Mouse (Mus musculus) intestine, embryonic 14.5 days (tissue): ENCODE measurements around the gene Paxbp1. TPM values are rescaled to one million over a fixed set of nuclear protein-coding genes. Genes with fewer than 3 reads are reported as not detected.

Experiments
- ATAC-seq: fragments of 200-750 bp; cut with Nextera tagmentation; replicated peaks from 2 replicates; pipeline ENCODE4 v1.8.0; 2017; ENCODE audit warnings: low read depth, moderate number of reproducible peaks, moderate TSS enrichment, moderate library complexity; ENCODE audit not compliant: low FRiP score, low TSS enrichment
- DNase-seq: peaks from one replicate; pipeline ENCODE4 v3.0.0-alpha.2; 2018; ENCODE audit warnings: low spot score
- H3K27ac ChIP-seq: fragments of 300-500 bp; sonication (generic); 2 replicates; pipeline ENCODE4 v1.5.1; 2014; ENCODE audit warnings: low read depth, mild to moderate bottlenecking, control low read depth
- H3K27me3 ChIP-seq: fragments of 300-500 bp; sonication (generic); replicated peaks from 2 replicates; pipeline ENCODE4 v1.6.1; 2014; ENCODE audit warnings: low read length, control low read depth; ENCODE audit not compliant: control insufficient read depth, insufficient read depth
- H3K36me3 ChIP-seq: fragments of 300-500 bp; sonication (generic); 2 replicates; pipeline ENCODE4 v1.6.1; 2014; ENCODE audit warnings: low read length, control low read depth; ENCODE audit not compliant: control insufficient read depth, insufficient read depth
- H3K4me1 ChIP-seq: fragments of 300-500 bp; sonication (generic); replicated peaks from 2 replicates; pipeline ENCODE4 v1.6.1; 2014; ENCODE audit warnings: low read length, control low read depth, mixed read lengths; ENCODE audit not compliant: control insufficient read depth, insufficient read depth
- H3K4me2 ChIP-seq: fragments of 300-500 bp; sonication (generic); 2 replicates; pipeline ENCODE4 v1.6.1; 2014; ENCODE audit warnings: low read length
- H3K4me3 ChIP-seq: fragments of 300-500 bp; sonication (generic); 2 replicates; pipeline ENCODE4 v1.5.1; 2014; ENCODE audit warnings: low read depth, low read length, control low read depth, mixed read lengths
- H3K9ac ChIP-seq: fragments of 300-500 bp; sonication (generic); 2 replicates; pipeline ENCODE4 v1.6.1; 2014; ENCODE audit warnings: mild to moderate bottlenecking, low read length
- H3K9me3 ChIP-seq: fragments of 300-500 bp; sonication (generic); 2 replicates; pipeline ENCODE4 v1.6.1; 2016; ENCODE audit warnings: low read length, control low read depth; ENCODE audit not compliant: control insufficient read depth
- WGBS: fragments of 180-500 bp; shearing (Covaris S2); extraction: QIAGEN DNeasy Blood & Tissue Kit; methylation state at CpG from one replicate; pipeline ENCODE4 v1.1.7; 2014; 5-methylcytosine and 5-hydroxymethylcytosine counted together
- polyA plus RNA-seq: library from polyadenylated mRNA; unstranded; fragments of >200 nt; fragmentation: Nextera tagmentation; extraction: Ambion mirVana; gene quantifications from 2 replicates; pipeline ENCODE4 v1.2.1, GENCODE M21; 2014

Gene Paxbp1
- polyA plus RNA-seq: 60.7 and 71.1 TPM in 2 replicates

DNA sequence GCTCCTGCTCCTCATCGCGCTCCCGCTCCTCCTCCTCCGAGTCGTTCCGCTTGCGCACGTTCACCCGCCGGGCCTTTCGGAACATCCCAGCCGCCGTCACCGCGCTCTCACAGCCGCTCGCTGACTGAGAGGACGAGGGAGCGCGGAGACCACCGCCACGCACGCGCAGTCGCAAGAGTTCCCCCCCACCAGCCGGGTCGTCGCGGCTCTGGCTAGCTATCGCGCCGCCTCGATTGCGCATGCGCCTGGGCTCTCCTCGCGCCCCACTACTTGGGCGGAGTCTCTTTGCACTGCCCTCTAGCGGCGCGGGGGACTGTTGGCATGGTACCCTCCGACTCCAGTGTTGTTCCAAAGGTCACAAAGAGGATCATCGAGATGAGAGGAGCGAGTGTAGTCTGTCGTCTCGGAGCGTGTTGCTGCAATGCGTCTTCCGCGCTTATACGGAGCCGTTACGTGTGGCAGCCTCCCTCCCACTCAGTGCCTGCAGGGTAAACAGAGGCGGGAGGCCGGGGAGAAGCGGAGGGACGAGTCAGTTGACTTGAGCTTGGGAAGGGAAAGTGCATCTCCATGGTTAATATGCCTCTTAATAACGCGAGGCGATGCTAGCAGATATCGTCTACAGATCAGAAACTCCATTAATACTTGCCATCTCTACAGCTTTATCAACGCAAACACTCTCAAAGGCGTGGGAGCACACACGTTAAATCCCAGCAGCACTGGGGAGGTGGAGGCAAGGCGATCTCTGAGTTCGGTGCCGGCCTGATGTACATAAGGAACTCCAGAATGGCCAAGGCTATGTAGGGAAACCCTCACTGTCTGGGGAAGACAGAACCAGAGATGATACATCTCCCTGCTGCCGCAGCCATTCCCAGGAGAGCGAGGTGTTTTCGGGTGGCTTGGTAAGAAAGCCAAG, at the start of gene Paxbp1:
Gene Paxbp1 (minus strand): TSS at position 274 of the 913 bp plus-strand sequence.
- Histone ChIP-seq H3K4me2 (peak within 1 kb of the TSS; percentile 78), H3K27me3 (no peaks in the 10 kb centered on the region), H3K4me3 (peak within 1 kb of the TSS; percentile 63), H3K27ac (peak within 1 kb of the TSS; percentile 93), H3K9ac (peak within 1 kb of the TSS; percentile 96), H3K36me3 (peaks cover 19% of the 10 kb centered on the region), H3K4me1 (peaks cover 6% of the 10 kb centered on the region), H3K9me3 (no peaks in the 10 kb centered on the region)
- 1% methylated on average over 68 of the region's 70 CpGs for WGBS
- DNase-seq (peak; percentile 99), ATAC-seq (peak; percentile 98)

DNA sequence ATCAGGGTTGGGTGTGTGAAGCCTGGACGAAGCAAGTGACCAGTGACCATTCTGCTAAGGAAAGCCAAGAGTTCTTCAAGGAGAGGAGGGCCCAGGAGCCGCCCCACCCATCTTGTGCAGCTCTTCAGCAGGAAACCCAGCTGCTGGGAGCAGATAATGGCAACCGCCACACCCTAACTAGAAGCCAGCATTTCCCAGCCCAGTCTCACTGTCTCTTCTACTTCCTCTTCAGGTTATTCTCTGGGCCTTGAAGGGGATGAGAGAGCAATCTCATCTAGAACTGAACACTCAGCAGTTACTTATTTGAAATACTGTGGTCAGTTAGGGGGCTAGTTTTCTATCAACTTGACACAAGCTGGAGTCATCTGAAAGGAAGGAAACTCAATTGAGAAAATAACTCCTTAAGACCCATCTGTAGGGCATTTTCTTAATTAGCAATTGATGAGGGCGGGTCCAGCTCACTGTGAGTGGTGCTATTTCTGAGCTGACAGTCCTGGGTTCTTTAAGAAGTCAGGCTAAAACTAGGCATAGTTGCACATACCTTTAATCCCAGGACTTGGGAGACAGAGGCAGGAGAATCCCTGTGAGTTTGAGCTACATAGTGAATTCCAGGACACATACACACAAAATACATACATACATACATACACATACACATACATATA, 42.4 kb upstream of the Paxbp1 start:
- no peak for ATAC-seq
- DNase-seq: no peak
- no peak overlapping the region for H3K9ac ChIP-seq

DNA sequence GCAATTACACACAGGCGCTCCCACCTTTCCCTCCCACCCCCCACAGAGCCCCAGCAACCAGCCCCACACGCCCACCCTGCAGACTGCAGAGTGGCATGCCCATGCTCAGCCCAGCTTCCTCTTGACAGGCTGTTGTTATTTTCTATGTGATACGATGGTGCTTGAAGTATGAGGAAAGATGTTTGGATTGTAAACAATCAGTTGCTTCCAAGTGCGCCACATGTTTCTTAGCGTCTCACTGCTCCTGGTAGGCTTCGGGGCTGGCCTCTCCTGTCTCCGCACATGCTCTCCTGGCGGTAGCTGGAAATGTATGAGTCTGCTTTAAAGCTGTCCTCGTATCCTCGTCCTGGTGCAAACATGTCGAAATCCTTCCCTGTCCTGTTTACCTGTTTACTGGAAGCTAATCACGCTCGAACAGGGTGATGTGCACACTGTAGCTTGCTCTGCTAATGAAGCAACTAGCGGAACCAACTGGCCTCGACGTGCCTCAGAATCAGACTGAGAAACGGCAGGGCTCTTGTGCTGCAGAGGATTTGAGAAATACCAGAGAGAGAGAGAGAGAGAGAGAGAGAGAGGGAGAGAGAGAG, 41.0 kb upstream of the Paxbp1 start:
- Histone ChIP-seq H3K4me3 (no peak overlapping the region), H3K4me1 (no peaks in the 10 kb centered on the region), H3K4me2 (no peak overlapping the region), H3K36me3 (no peaks in the 10 kb centered on the region), H3K9ac (no peak overlapping the region), H3K27ac (no peak overlapping the region), H3K27me3 (0 out of 2 replicates have a peak, but pooled peaks cover 5% of the 10 kb centered on the region), H3K9me3 (no peaks in the 10 kb centered on the region)
- ATAC-seq (no peak), DNase-seq (no peak)
- WGBS: 54% methylated on average over 17 of the region's 17 CpGs

More for the DNA sequence above, 42.4 kb upstream of the Paxbp1 start:
- H3K4me1 ChIP-seq: no peaks in the 10 kb centered on the region
- no peaks in the 10 kb centered on the region for H3K36me3 ChIP-seq
- H3K27ac ChIP-seq: no peak overlapping the region
- 0 out of 2 replicates have a peak, but pooled peaks cover 5% of the 10 kb centered on the region for H3K27me3 ChIP-seq
- no peak overlapping the region for H3K4me2 ChIP-seq
- WGBS: 64% methylated on average over 4 of the region's 4 CpGs
- no peak overlapping the region for H3K4me3 ChIP-seq
- H3K9me3 ChIP-seq: no peaks in the 10 kb centered on the region

DNA sequence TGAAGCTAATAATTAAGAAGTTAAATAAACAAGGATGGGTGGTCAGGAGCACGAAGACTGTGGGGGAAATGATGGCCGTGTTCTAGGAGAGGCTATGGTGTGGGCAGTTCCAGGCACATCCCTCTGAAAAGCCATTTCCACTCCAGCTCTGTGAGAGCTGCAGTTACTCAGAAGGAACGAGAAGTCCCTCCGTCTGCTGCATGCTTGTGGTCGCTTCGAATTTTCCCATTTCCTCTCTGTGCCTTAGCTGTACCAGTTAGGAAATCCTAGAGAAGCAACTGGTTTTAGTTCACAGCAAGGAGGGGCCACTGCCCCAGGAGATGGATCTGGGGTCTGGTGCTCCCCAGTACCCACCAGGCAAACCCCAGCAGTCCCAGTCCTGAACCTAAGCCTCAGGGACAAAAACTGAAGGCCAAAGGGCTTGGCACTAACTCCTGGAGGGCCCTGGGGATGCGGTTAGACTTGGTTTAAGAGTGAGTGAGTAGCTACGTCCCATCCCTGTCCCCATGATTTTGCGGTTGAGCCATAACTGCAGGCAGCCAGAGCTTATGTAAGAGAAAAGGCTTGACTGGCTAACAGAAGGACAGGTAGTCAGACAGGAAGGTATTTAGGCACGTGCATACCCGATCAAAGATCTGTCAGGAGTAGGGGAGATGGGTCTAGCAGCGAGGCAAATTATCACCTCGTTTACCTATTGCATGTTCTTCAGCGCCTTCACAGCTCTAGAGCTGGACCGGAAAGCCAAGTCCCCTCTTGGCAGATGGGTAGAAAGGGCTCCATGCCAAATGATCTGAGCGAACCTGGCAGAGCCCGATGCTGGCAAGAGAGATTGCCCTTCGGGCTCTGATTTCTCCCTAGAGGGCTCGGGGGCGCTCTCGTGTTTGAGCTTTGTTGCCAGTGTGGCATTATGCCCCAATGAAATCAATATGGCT, 40.2 kb upstream of the Paxbp1 start:
- no peaks in the 10 kb centered on the region for H3K4me1 ChIP-seq
- H3K9me3 ChIP-seq: no peaks in the 10 kb centered on the region
- 85% methylated on average over 21 of the region's 21 CpGs for WGBS
- H3K4me3 ChIP-seq: no peak overlapping the region
- DNase-seq (no peak), ATAC-seq (no peak)
- 0 out of 2 replicates have a peak, but pooled peaks cover 5% of the 10 kb centered on the region for H3K27me3 ChIP-seq
- no peak overlapping the region for H3K9ac ChIP-seq
- H3K36me3 ChIP-seq: no peaks in the 10 kb centered on the region
- H3K4me2 ChIP-seq: no peak overlapping the region
- no peak overlapping the region for H3K27ac ChIP-seq

DNA sequence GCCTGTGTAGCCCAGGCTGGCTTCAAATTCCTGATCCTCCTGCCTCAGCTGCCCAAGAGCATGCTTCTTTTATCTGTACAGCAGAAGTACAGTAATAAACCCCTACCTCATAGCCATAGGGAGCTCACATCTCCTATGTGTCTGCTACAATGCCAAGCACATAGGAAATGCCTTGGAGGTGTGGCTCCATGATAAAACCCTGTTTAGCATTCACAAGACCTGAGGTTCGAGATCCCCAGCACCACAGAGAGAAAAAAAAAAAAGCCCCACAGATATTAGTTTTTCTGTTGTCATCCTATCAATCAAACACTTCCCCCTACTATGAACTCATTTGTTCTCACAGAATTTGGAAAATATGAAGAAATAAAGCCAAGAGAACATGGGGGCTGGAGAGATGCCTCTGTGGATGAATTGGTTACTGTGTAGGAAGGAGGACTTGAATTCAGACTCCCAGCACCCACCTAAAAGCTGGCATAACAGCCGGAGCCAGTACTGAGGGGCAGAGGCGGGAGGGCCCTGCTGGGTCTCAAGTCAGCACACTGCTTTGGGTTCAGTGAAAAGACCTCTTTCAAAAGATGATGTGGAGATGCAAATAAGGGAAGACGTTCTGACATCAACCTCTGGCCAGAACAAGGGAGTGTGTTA, 38.8 kb upstream of the Paxbp1 start:
- no peaks in the 10 kb centered on the region for H3K4me1 ChIP-seq
- no peak overlapping the region for H3K27ac ChIP-seq
- H3K4me3 ChIP-seq: no peak overlapping the region
- ATAC-seq (no peak), DNase-seq (no peak)
- 75% methylated on average over 4 of the region's 4 CpGs for WGBS
- H3K9me3 ChIP-seq: 0 out of 2 replicates have a peak, but pooled peaks cover 1% of the 10 kb centered on the region
- no peak overlapping the region for H3K9ac ChIP-seq
- 0 out of 2 replicates have a peak, but pooled peaks cover 5% of the 10 kb centered on the region for H3K27me3 ChIP-seq
- H3K36me3 ChIP-seq: no peaks in the 10 kb centered on the region
- no peak overlapping the region for H3K4me2 ChIP-seq

DNA sequence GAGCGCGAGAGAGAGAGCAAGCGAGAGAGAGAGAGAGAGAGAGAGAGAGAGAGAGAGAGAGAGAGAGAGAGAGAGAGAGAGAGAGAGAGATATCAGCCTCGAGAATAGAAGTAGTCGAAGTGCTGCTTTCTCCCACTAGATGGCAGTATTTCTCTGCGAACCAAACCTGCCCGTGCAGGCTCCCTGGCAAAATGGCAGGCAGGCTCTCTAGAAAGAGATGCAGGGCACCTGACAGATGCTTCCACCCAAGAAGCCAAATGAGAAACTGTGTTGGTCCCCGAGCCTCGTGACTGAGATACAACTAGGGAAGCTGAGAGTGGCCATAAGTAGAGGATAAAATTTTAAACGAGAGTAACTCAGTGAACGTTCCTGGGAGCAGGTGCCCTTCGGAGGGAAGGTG, 37.2 kb upstream of the Paxbp1 start:
- Histone ChIP-seq H3K9ac (no peak overlapping the region), H3K27ac (no peak overlapping the region), H3K27me3 (0 out of 2 replicates have a peak, but pooled peaks cover 5% of the 10 kb centered on the region), H3K4me1 (no peaks in the 10 kb centered on the region), H3K4me3 (no peak overlapping the region), H3K9me3 (0 out of 2 replicates have a peak, but pooled peaks cover 3% of the 10 kb centered on the region), H3K36me3 (no peaks in the 10 kb centered on the region), H3K4me2 (no peak overlapping the region)
- 27% methylated on average over 10 of the region's 12 CpGs for WGBS
- ATAC-seq (no peak), DNase-seq (peak; percentile 75)

DNA sequence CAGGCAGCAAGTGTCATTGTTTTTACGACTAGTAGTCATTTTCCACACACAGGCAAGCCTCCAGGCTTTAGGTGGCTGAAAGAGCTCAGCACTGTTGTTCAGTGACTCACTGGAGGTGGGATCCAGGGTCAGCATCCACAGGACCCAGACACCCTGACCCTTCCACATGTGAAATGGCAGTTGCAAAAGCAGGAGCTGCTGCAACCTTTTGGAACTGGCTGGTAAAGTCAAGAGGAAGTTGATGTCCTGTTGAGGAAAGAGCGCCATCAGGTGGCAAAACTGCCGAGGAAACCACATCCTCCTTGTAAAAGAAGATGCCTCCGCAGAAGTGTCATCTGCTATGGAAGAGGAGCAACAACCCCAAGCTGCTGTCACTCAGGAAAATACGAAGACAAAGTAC, 31.8 kb upstream of the Paxbp1 start:
- H3K9ac ChIP-seq: no peak overlapping the region
- WGBS: 83% methylated on average over 5 of the region's 5 CpGs
- no peaks in the 10 kb centered on the region for H3K36me3 ChIP-seq
- H3K9me3 ChIP-seq: 0 out of 2 replicates have a peak, but pooled peaks cover 3% of the 10 kb centered on the region
- no peak overlapping the region for H3K4me3 ChIP-seq
- DNase-seq (no peak), ATAC-seq (no peak)
- H3K4me1 ChIP-seq: no peaks in the 10 kb centered on the region
- no peak overlapping the region for H3K4me2 ChIP-seq
- no peak overlapping the region for H3K27ac ChIP-seq
- H3K27me3 ChIP-seq: no peaks in the 10 kb centered on the region
